Mouse (Mus musculus): ENCODE results near the gene Pef1. TPM values are rescaled to one million over a fixed set of nuclear protein-coding genes. Genes with fewer than 3 reads are reported as not detected.

Gene Pef1
- polyA plus RNA-seq, 1 experiment from 2014 or later, result 71.0 TPM

GRCm38 (mm10) chr4:130073367-130073766 lies 29.0 kb upstream of the Pef1 start:
- 75% methylated on average over 4 of the region's 4 CpGs for WGBS

DNA sequence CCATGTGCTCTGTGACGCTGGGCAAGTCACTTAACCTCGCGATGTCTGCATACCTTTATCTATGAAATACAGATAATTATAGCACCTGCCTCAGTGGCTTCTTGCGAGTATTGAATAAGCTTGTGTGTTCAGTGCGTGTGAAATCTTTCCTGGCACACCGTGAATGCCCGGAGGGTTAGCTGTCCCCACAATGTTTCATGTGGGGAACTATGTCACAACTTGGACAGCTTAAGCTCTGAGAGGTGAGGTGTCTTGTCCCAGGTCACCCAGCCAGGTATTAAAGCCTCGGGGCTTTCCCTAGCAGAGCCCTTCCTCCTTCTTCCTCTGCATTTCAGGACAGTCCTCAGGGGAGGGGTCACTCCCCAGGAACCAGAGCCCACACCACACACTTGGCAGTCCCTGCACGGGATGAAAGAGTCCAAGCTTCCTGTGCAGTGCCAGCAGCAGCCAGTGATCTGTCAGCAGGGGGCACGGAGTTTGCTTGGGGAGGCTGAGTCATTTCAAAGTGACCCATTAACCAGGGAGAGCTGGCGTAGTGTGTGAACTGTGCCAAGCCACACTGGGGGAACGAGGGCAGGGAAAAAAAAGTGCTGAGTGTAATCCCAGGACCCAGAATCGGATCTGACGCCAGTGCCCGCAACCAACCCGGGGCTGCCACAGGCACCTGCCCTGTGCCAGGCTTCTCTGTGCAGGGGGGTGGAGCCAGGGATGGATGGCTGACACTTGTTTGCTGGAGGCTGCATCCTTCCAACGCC lies 27.4 kb upstream of the Pef1 start:
- Histone ChIP-seq H3K9me3 (replicated peaks) (no peaks in the 10 kb centered on the region), H3K27ac (replicated peaks) (no peak overlapping the region), H3K9ac (no peak overlapping the region), H3K4me3 (replicated peaks) (no peak overlapping the region), H3K27me3 (peaks cover 8% of the 10 kb centered on the region; the same call in 1 of the 2 replicates), H3K36me3 (peaks cover 51% of the 10 kb centered on the region), H3K4me1 (peaks cover 21% of the 10 kb centered on the region), H3K4me2 (replicated peaks) (no peak overlapping the region)
- ATAC-seq (ENCODE audit: insufficient number of reproducible peaks, low FRiP score, low TSS enrichment, low read depth), result peak; percentile 13; the same call in 1 of the 2 replicates
- 57% methylated on average over 17 of the region's 17 CpGs for WGBS

More at GRCm38 (mm10) chr4:130073367-130073766, 29.0 kb upstream of the Pef1 start:
- Histone ChIP-seq H3K27ac (replicated peaks) (no peak overlapping the region), H3K4me2 (replicated peaks) (no peak overlapping the region), H3K9ac (no peak overlapping the region), H3K4me1 (peaks cover 11% of the 10 kb centered on the region; the same call in 1 of the 2 replicates), H3K4me3 (replicated peaks) (no peak overlapping the region), H3K9me3 (replicated peaks) (no peaks in the 10 kb centered on the region), H3K27me3 (peaks cover 8% of the 10 kb centered on the region; the same call in 1 of the 2 replicates), H3K36me3 (peaks cover 56% of the 10 kb centered on the region)
- ATAC-seq (ENCODE audit: insufficient number of reproducible peaks, low FRiP score, low TSS enrichment, low read depth), result no peak

GRCm38 (mm10) chr4:130076856-130077255 lies 25.5 kb upstream of the Pef1 start:
- Histone ChIP-seq H3K27ac (replicated peaks) (no peak overlapping the region), H3K9me3 (replicated peaks) (no peaks in the 10 kb centered on the region), H3K36me3 (peaks cover 48% of the 10 kb centered on the region), H3K4me2 (replicated peaks) (no peak overlapping the region), H3K4me1 (peaks cover 36% of the 10 kb centered on the region), H3K4me3 (replicated peaks) (no peak overlapping the region), H3K27me3 (peaks cover 8% of the 10 kb centered on the region; the same call in 1 of the 2 replicates), H3K9ac (no peak overlapping the region)
- 54% methylated on average over 8 of the region's 8 CpGs for WGBS
- no peak for ATAC-seq (ENCODE audit: insufficient number of reproducible peaks, low FRiP score, low TSS enrichment, low read depth)

DNA sequence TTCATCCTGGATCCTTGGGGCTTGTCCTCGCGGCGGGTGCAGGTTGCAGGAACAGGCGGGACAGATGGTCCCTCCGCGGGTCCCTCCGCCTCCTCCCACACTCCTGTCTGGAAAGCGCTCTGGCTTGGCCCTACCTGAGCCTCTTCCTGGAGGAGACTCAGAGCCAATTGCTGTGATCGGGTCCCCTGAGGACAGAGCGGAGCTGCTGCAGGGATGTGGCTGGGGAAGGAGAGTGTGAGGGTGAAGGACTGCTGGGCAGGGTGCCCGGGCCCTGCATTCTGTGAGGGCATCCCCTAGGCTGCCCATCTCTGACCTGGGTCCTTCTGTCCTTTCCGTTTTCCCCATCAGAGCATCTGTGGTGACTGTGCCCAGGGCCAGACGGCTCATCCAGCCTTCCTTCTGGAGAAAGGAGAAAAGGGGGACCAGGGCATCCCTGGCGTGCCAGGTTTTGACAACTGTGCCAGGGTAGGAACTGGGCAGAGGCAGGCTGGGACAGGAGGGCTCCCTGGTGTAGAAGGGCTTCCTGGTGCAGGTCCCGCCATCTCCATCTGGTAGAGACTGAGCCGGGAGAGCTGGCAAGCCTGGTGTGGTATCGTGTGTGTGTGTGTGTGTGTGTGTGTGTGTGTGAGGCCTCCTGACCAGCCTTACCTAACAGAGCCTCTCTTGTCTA lies 23.4 kb upstream of the Pef1 start:
- Histone ChIP-seq H3K27ac (replicated peaks) (peak overlapping the region; percentile 34), H3K27me3 (peaks cover 8% of the 10 kb centered on the region; the same call in 1 of the 2 replicates), H3K9me3 (replicated peaks) (no peaks in the 10 kb centered on the region), H3K9ac (no peak overlapping the region), H3K4me2 (replicated peaks) (no peak overlapping the region), H3K36me3 (peaks cover 32% of the 10 kb centered on the region), H3K4me3 (replicated peaks) (no peak overlapping the region), H3K4me1 (peaks cover 41% of the 10 kb centered on the region)
- ATAC-seq (ENCODE audit: insufficient number of reproducible peaks, low FRiP score, low TSS enrichment, low read depth), result peak; percentile 27; the same call in 1 of the 2 replicates
- WGBS, result 41% methylated on average over 17 of the region's 17 CpGs

GRCm38 (mm10) chr4:130079521-130079920 lies 22.8 kb upstream of the Pef1 start:
- Histone ChIP-seq H3K4me2 (replicated peaks) (no peak overlapping the region), H3K9me3 (replicated peaks) (no peaks in the 10 kb centered on the region), H3K9ac (no peak overlapping the region), H3K4me3 (replicated peaks) (no peak overlapping the region), H3K36me3 (peaks cover 26% of the 10 kb centered on the region), H3K27me3 (peaks cover 8% of the 10 kb centered on the region; the same call in 1 of the 2 replicates), H3K27ac (replicated peaks) (peak overlapping the region; percentile 34; the same call in 1 of the 2 replicates), H3K4me1 (peaks cover 45% of the 10 kb centered on the region)
- WGBS, result 36% methylated on average over 3 of the region's 3 CpGs
- ATAC-seq (ENCODE audit: insufficient number of reproducible peaks, low FRiP score, low TSS enrichment, low read depth), result no peak

- Histone ChIP-seq H3K36me3 (peaks cover 17% of the 10 kb centered on the region), H3K4me3 (replicated peaks) (no peak overlapping the region), H3K27me3 (no peaks in the 10 kb centered on the region), H3K4me2 (replicated peaks) (no peak overlapping the region), H3K9me3 (replicated peaks) (no peaks in the 10 kb centered on the region), H3K4me1 (peaks cover 37% of the 10 kb centered on the region), H3K27ac (replicated peaks) (0 out of 2 replicates have a peak overlapping the region, but pooled peaks have one; percentile 22), H3K9ac (no peak overlapping the region)
- no peak for ATAC-seq (ENCODE audit: insufficient number of reproducible peaks, low FRiP score, low TSS enrichment, low read depth)
- 67% methylated on average over 19 of the region's 19 CpGs for WGBS
Measured at GRCm38 (mm10) chr4:130081345-130082190, 20.8 kb upstream of the Pef1 start.

DNA sequence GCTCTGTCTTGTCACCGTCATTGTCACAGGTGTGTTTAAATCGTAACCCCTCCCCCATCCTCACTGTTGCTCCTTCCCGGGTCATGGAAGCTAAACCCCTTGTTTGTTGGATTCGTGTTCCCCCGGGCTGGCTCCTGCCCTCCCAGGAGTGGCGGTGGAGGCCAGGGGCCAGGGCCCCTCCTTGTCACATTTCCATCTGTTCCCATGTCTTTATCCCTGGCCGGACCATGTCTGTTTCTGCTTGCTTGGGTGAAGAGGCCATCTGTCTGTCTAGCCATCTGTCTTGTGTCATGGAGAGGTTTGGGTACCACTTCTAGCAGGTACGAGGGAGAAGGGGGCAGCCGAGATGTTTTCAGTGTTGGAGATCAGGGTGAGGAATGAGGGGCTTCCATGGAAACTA lies 20.1 kb upstream of the Pef1 start:
- Histone ChIP-seq H3K4me1 (peaks cover 37% of the 10 kb centered on the region), H3K36me3 (peaks cover 11% of the 10 kb centered on the region)

DNA sequence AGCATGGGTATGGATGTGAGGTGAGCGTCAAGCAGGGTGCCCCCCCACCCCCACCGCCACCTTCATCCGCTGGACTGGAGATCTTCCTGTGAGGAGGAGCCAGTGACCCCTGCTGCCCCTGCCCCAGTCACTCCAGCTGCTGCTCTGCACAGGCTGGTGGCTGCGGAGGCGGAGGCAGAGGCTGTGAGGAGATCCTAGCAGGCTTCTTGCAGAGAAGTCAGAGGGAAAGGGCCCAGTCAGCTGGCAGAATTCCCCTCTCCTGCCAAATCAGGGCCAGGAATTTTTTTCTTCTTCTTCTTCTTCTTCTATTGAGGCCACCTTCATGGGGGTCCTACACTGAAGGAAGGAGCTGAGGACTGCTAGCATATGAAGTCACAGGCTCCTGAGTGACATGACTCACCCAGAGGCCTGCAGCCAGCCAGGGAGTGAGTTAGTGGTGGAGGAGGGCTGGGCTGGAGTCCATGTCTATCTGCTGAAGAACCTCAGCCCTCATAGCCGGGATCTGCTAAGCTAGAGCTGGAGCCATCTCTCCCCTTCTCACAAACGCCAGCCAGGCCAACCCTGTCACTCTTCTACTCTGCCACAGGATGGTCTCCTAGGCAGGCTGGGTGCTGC lies 17.9 kb upstream of the Pef1 start:
- H3K4me2 ChIP-seq (replicated peaks), result no peak overlapping the region
- H3K4me3 ChIP-seq (replicated peaks), result no peak overlapping the region
- peaks cover 28% of the 10 kb centered on the region for H3K4me1 ChIP-seq
- peaks cover 6% of the 10 kb centered on the region for H3K27me3 ChIP-seq
- no peak for ATAC-seq (ENCODE audit: insufficient number of reproducible peaks, low FRiP score, low TSS enrichment, low read depth)
- 48% methylated on average over 7 of the region's 7 CpGs for WGBS
- no peaks in the 10 kb centered on the region for H3K9me3 ChIP-seq (replicated peaks)
- H3K36me3 ChIP-seq, result peaks cover 8% of the 10 kb centered on the region; the same call in 1 of the 2 replicates
- H3K27ac ChIP-seq (replicated peaks), result no peak overlapping the region
- H3K9ac ChIP-seq, result no peak overlapping the region

More for the DNA sequence above, 20.1 kb upstream of the Pef1 start:
- H3K9ac ChIP-seq, result no peak overlapping the region
- ATAC-seq (ENCODE audit: insufficient number of reproducible peaks, low FRiP score, low TSS enrichment, low read depth), result no peak
- H3K4me3 ChIP-seq (replicated peaks), result no peak overlapping the region
- no peaks in the 10 kb centered on the region for H3K27me3 ChIP-seq
- no peaks in the 10 kb centered on the region for H3K9me3 ChIP-seq (replicated peaks)
- 49% methylated on average over 9 of the region's 9 CpGs for WGBS
- H3K4me2 ChIP-seq (replicated peaks), result no peak overlapping the region
- H3K27ac ChIP-seq (replicated peaks), result no peak overlapping the region

GRCm38 (mm10) chr4:130085246-130085820 lies 17.0 kb upstream of the Pef1 start:
- peaks cover 14% of the 10 kb centered on the region for H3K36me3 ChIP-seq
- no peak overlapping the region for H3K27ac ChIP-seq (replicated peaks)
- no peaks in the 10 kb centered on the region for H3K9me3 ChIP-seq (replicated peaks)
- H3K4me2 ChIP-seq (replicated peaks), result no peak overlapping the region
- ATAC-seq (ENCODE audit: insufficient number of reproducible peaks, low FRiP score, low TSS enrichment, low read depth), result no peak
- H3K4me3 ChIP-seq (replicated peaks), result no peak overlapping the region
- H3K27me3 ChIP-seq, result peaks cover 6% of the 10 kb centered on the region
- H3K4me1 ChIP-seq, result peaks cover 25% of the 10 kb centered on the region
- H3K9ac ChIP-seq, result no peak overlapping the region
- 71% methylated on average over 12 of the region's 12 CpGs for WGBS

DNA sequence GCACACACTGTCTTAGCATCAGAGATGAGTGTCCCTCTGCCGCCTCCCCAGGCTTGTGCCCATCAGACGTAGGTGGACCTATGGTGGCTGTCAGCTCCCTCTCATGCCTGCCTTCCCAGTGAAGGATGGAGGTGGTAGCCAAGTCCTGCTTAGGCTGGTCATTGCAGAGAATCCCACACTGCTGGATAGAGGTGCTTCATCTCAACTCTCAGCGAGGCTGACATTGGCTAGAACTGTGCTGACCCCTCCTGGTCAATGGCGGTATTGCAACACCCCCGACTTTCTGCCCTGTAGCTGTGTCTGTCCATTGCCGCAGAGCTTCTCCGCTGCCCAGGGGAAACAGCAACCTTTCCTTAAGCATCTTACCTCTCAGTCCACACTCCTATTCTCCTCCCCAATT lies 15.1 kb upstream of the Pef1 start:
- 14% methylated on average over 7 of the region's 7 CpGs for WGBS
- H3K4me3 ChIP-seq (replicated peaks), result no peak overlapping the region
- no peak overlapping the region for H3K4me2 ChIP-seq (replicated peaks)
- no peak overlapping the region for H3K9ac ChIP-seq
- peaks cover 14% of the 10 kb centered on the region for H3K36me3 ChIP-seq
- peaks cover 6% of the 10 kb centered on the region for H3K27me3 ChIP-seq
- peaks cover 5% of the 10 kb centered on the region for H3K4me1 ChIP-seq
- H3K9me3 ChIP-seq (replicated peaks), result no peaks in the 10 kb centered on the region
- no peak overlapping the region for H3K27ac ChIP-seq (replicated peaks)
- ATAC-seq (ENCODE audit: insufficient number of reproducible peaks, low FRiP score, low TSS enrichment, low read depth), result no peak; the same call in 1 of the 2 replicates
